Mouse (Mus musculus): Measurements from ENCODE around the gene Cyp4f39. TPM values are rescaled to one million over a fixed set of nuclear protein-coding genes. Genes with fewer than 3 reads are reported as not detected.

The Cyp4f39 gene
- polyA plus RNA-seq (2015; fragmentation: Illumina TruSeq; extraction: RNeasy Lipid Tissue Mini Kit (QIAGEN cat#74804); ENCODE audit: insufficient read depth, low replicate concordance) = 0.29 TPM

DNA sequence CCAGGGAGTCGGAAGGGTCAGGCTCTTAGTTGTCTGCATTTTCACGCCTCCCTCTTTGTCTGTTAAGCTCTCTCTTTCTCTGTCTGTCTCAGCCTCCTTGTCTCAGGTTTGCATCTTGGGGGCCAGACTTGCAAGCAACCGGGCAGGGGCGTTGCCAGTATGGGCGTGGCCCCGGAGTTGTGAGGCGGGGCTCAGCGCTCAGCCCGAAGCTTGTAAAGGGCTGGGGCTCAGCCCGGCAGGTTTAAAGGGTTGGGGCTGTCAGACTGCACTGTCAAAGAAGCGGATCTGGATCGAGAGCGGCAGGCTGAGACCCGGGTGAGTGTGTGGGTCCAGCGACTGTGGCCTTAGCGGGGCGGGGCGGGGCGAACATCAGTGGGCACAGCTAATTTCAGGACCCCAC, at the start of gene Cyp4f39:
Gene Cyp4f39 (plus strand): TSS at position 242 of the 400 bp plus-strand sequence.

DNA sequence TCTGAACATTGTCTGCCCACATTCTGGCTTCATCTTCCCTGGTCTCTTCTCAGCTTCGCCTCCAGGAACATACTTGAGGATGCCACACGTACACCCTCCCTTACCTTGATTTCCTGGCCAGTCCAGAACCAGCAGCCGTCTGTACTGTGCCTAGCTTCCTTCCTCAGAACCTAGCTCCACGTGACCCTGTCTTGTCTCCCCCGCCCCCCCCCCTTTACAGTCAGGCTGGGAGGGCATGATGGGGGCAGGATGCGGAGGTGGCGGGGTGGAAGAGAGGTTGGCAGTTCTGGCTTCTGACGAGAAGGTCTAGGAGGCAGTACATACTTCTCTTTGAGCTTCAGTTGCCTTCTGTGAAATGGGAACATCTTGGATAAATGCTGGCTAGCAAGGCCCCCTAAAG, 49.1 kb upstream of the Cyp4f39 start, which contains the start of gene Rasal3:
Gene Rasal3 (minus strand): TSS at position 167 of the 400 bp plus-strand sequence.

GRCm38 (mm10) chr17:32424034-32424433, 28.5 kb upstream of the Cyp4f39 start, which contains the start of gene Pglyrp2:
Gene Pglyrp2 (minus strand): TSS chr17:32424167.

GRCm38 (mm10) chr17:32505851-32506728, 53.6 kb downstream of the Cyp4f39 start, which contains the start of gene Cyp4f17:
Gene Cyp4f17 (plus strand): TSS chr17:32506050.

GRCm38 (mm10) chr17:32536051-32536866, 83.7 kb downstream of the Cyp4f39 start, which contains the start of gene Cyp4f16:
Gene Cyp4f16 (plus strand): TSS chr17:32536558.

Other genes starting within 250 kb of the Cyp4f39 start
- gene Brd4, start 168.0 kb upstream of the Cyp4f39 start, polyA plus RNA-seq (2015; fragmentation: Illumina TruSeq; extraction: RNeasy Lipid Tissue Mini Kit (QIAGEN cat#74804); ENCODE audit: insufficient read depth, low replicate concordance) = 61.0 TPM
- 272 TPM for gene Akap8, start 131.5 kb upstream of the Cyp4f39 start, polyA plus RNA-seq (2015; fragmentation: Illumina TruSeq; extraction: RNeasy Lipid Tissue Mini Kit (QIAGEN cat#74804); ENCODE audit: insufficient read depth, low replicate concordance)
- 148 TPM for gene Akap8l, start 102.1 kb upstream of the Cyp4f39 start, polyA plus RNA-seq (2015; fragmentation: Illumina TruSeq; extraction: RNeasy Lipid Tissue Mini Kit (QIAGEN cat#74804); ENCODE audit: insufficient read depth, low replicate concordance)
- 11.0 TPM for gene Wiz, start 63.3 kb upstream of the Cyp4f39 start, polyA plus RNA-seq (2015; fragmentation: Illumina TruSeq; extraction: RNeasy Lipid Tissue Mini Kit (QIAGEN cat#74804); ENCODE audit: insufficient read depth, low replicate concordance)
- 232 TPM for gene Rasal3, start 49.1 kb upstream of the Cyp4f39 start, polyA plus RNA-seq (2015; fragmentation: Illumina TruSeq; extraction: RNeasy Lipid Tissue Mini Kit (QIAGEN cat#74804); ENCODE audit: insufficient read depth, low replicate concordance)
- 30.3 TPM for gene Pglyrp2, start 28.6 kb upstream of the Cyp4f39 start, polyA plus RNA-seq (2015; fragmentation: Illumina TruSeq; extraction: RNeasy Lipid Tissue Mini Kit (QIAGEN cat#74804); ENCODE audit: insufficient read depth, low replicate concordance)
- 1.5 TPM for gene Cyp4f17, start 53.3 kb downstream of the Cyp4f39 start, polyA plus RNA-seq (2015; fragmentation: Illumina TruSeq; extraction: RNeasy Lipid Tissue Mini Kit (QIAGEN cat#74804); ENCODE audit: insufficient read depth, low replicate concordance)
- gene Cyp4f16, start 83.8 kb downstream of the Cyp4f39 start, polyA plus RNA-seq (2015; fragmentation: Illumina TruSeq; extraction: RNeasy Lipid Tissue Mini Kit (QIAGEN cat#74804); ENCODE audit: insufficient read depth, low replicate concordance) = 57.9 TPM
- gene Cyp4f37, start 168.6 kb downstream of the Cyp4f39 start, polyA plus RNA-seq (2015; fragmentation: Illumina TruSeq; extraction: RNeasy Lipid Tissue Mini Kit (QIAGEN cat#74804); ENCODE audit: insufficient read depth, low replicate concordance) = 2.5 TPM
- gene Cyp4f40, start 206.2 kb downstream of the Cyp4f39 start, polyA plus RNA-seq (2015; fragmentation: Illumina TruSeq; extraction: RNeasy Lipid Tissue Mini Kit (QIAGEN cat#74804); ENCODE audit: insufficient read depth, low replicate concordance) = not detected
- gene Cyp4f15, start 232.9 kb downstream of the Cyp4f39 start, polyA plus RNA-seq (2015; fragmentation: Illumina TruSeq; extraction: RNeasy Lipid Tissue Mini Kit (QIAGEN cat#74804); ENCODE audit: insufficient read depth, low replicate concordance) = not detected

Measured in spleen, adult 10 weeks (tissue).